Mouse (Mus musculus) testis, adult 2 months (tissue): ENCODE measurements at regions not wholly inside any gene's neighbourhood (a gene's known extent, or its start where the extent isn't known, plus 50 kb on each side); places are given as distances from the start of the nearest gene placed in this dataset.

Experiments used
- CTCF ChIP-seq: fragments of 200-500 bp; IDR thresholded peaks from 2 replicates; pipeline ENCODE4 v1.5.1; 2012; ENCODE audit warnings: low read depth, mild to moderate bottlenecking, inconsistent platforms, low read length, moderate library complexity; ENCODE audit not compliant: control insufficient read depth, insufficient read depth, insufficient replicate concordance
- POLR2A ChIP-seq: fragments of 200-500 bp; IDR thresholded peaks from 2 replicates; pipeline ENCODE4 v1.6.1; 2012; ENCODE audit warnings: low read depth, mild to moderate bottlenecking, inconsistent platforms, low read length, moderate library complexity; ENCODE audit not compliant: control insufficient read depth

- TF ChIP-seq CTCF (no peak), POLR2A (no peak)
These were observed 231.7 kb downstream of the Ttll7 start for GRCm38 (mm10) chr3:147083823-147084222.
